Mouse (Mus musculus) olfactory bulb, adult 2 months (tissue): ENCODE measurements at regions not wholly inside any gene's neighbourhood (a gene's known extent, or its start where the extent isn't known, plus 50 kb on each side); places are given as distances from the start of the nearest gene placed in this dataset.

Experiments used
- CTCF ChIP-seq: fragments of 200-500 bp; IDR thresholded peaks from 2 replicates; pipeline ENCODE4 v1.5.1; 2012; ENCODE audit warnings: low read depth, mild to moderate bottlenecking, low read length, moderate library complexity; ENCODE audit not compliant: insufficient read depth
- POLR2A ChIP-seq: fragments of 200-500 bp; IDR thresholded peaks from 2 replicates; pipeline ENCODE4 v1.6.1; 2012; ENCODE audit warnings: mild to moderate bottlenecking, low read depth, low read length, moderate library complexity; ENCODE audit not compliant: insufficient read depth

GRCm38 (mm10) chr10:96750861-96751260 lies 134.1 kb downstream of the Btg1 start:
- no peak for TF ChIP-seq CTCF
- no peak for TF ChIP-seq POLR2A
